Mouse (Mus musculus) lung, adult 2 months (tissue): ENCODE measurements at regions not wholly inside any gene's neighbourhood (a gene's known extent, or its start where the extent isn't known, plus 50 kb on each side); places are given as distances from the start of the nearest gene placed in this dataset.
"Not testable (repeated sequence)": the region's sequence is repeated elsewhere in the genome, so short reads cannot be mapped to it uniquely, and the experiment has no call there.

Experiments used
- CTCF ChIP-seq: fragments of 200-500 bp; IDR thresholded peaks from 2 replicates; pipeline ENCODE4 v1.5.1; 2011; ENCODE audit warnings: mild to moderate bottlenecking, low read length, control low read depth; ENCODE audit not compliant: insufficient read depth
- POLR2A ChIP-seq: fragments of 200-500 bp; IDR thresholded peaks from 2 replicates; pipeline ENCODE4 v1.6.1; 2011; ENCODE audit warnings: low read depth, mild to moderate bottlenecking, control low read depth, low read length, borderline replicate concordance; ENCODE audit errors: extremely low read depth

- TF ChIP-seq CTCF, POLR2A: not testable (repeated sequence)
Observed at GRCm38 (mm10) chr5:100271975-100272374, 112.4 kb upstream of the Tmem150c start.
